Mouse (Mus musculus): ENCODE results near the gene Setdb1. TPM values are rescaled to one million over a fixed set of nuclear protein-coding genes. Genes with fewer than 3 reads are reported as not detected.

Gene Setdb1
- polyA plus RNA-seq, 1 experiment from 2014 or later, result 49.8 TPM

DNA sequence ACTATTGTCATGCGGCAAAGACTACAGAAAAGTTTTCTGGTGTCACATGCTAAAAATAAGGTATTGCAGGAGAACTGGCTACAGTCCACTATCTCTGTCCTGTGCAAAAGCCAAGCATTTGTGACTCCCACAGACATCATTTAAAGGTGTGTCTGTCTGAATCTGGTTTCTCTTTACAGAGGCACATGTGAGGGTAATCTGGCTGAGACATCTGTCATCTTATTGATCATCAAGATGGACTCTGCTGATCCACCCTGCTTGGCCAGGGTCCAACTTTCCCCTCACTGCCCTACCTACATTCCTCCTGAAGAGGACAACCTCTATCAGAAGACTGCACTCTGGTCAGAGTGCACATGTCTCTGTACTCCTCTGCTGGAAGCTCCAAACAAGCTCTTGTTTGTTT lies 79.9 kb downstream of the Setdb1 start:
- peaks cover 5% of the 10 kb centered on the region for H3K4me1 ChIP-seq
- ATAC-seq (ENCODE audit: insufficient number of reproducible peaks, insufficient read depth, low FRiP score, low TSS enrichment, low read depth), result no peak
- H3K27me3 ChIP-seq, result no peaks in the 10 kb centered on the region
- WGBS, result 96% methylated on average over 1 of the region's 1 CpGs
- 0 out of 2 replicates have a peak overlapping the region, but pooled peaks have one; percentile 11 for H3K27ac ChIP-seq
- H3K9ac ChIP-seq, result no peak overlapping the region
- H3K4me2 ChIP-seq, result no peak overlapping the region
- H3K36me3 ChIP-seq, result no peaks in the 10 kb centered on the region
- no peaks in the 10 kb centered on the region for H3K9me3 ChIP-seq
- H3K4me3 ChIP-seq, result no peak overlapping the region

DNA sequence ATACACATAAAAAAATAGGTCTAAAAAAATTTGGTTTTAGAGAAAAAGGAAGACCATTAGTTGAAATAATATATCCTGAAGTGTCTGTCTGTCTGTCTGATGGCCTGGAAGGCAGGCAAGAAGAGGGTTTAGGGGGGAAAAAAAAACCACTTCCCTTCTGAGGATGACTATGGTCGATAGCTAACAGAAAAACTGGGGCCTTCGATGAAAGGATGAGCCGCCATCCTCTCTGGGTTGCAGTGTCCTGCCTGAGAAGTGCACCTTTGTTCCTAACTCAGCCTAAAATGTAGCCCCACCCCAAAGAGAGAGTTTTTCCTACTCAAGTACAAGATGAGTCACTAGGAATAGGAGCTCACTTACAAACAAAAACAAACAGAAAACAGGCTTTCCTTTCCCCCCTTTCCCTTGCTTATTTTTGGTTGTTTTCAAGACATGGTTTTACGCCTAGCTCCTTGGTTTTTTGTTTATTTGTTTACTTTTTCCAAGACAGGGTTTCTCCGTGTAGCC lies 80.5 kb downstream of the Setdb1 start:
- H3K27ac ChIP-seq, result no peak overlapping the region
- 75% methylated on average over 5 of the region's 5 CpGs for WGBS
- no peak overlapping the region for H3K4me3 ChIP-seq
- H3K9me3 ChIP-seq, result no peaks in the 10 kb centered on the region
- H3K36me3 ChIP-seq, result no peaks in the 10 kb centered on the region
- no peak for ATAC-seq (ENCODE audit: insufficient number of reproducible peaks, insufficient read depth, low FRiP score, low TSS enrichment, low read depth)
- no peaks in the 10 kb centered on the region for H3K27me3 ChIP-seq
- H3K9ac ChIP-seq, result no peak overlapping the region
- peaks cover 5% of the 10 kb centered on the region for H3K4me1 ChIP-seq
- no peak overlapping the region for H3K4me2 ChIP-seq

DNA sequence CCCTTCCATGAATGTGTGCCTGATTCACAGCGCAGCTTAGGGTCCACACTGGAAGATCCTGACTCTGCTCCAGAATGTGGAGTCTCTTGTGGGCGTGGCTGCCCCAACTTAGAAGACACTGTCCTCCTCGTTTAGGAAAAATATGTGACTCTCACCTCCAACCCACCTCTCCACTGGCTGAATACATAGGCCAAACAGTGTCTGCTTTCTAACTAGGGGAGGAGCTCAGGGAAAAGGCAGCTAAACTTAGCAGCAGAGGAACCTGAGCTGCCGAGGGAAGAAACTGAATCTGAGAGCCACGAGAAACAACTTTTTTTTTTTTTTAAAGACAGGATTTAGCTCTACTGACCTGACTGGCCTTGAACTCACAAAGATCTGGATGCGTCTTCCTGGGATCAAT lies 81.8 kb downstream of the Setdb1 start:
- no peak overlapping the region for H3K9ac ChIP-seq
- ATAC-seq (ENCODE audit: insufficient number of reproducible peaks, insufficient read depth, low FRiP score, low TSS enrichment, low read depth), result no peak
- H3K36me3 ChIP-seq, result no peaks in the 10 kb centered on the region

DNA sequence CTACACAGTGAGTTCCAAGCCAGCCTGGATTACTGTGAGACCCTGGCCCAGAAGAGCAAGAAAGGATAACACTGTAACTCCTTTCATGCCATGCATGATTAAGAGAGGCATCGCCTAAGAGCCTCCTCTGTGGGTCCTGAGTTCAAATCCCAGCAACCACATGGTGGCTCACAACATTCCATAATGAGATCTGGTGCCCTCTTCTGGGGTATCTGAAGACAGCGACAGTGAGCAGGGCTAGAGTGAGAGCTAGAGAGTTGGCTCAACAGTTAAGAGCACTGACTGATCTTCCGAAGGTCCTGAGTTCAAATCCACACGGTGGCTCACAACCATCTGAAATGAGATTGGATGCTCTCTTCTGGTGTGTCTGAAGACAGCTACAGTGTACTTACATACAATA lies 82.5 kb downstream of the Setdb1 start:
- Histone ChIP-seq H3K9ac (no peak overlapping the region), H3K27ac (no peak overlapping the region), H3K4me2 (no peak overlapping the region), H3K4me3 (no peak overlapping the region), H3K4me1 (no peaks in the 10 kb centered on the region), H3K36me3 (peaks cover 1% of the 10 kb centered on the region; the same call in 1 of the 2 replicates), H3K27me3 (no peaks in the 10 kb centered on the region), H3K9me3 (no peaks in the 10 kb centered on the region)
- no peak for ATAC-seq (ENCODE audit: insufficient number of reproducible peaks, insufficient read depth, low FRiP score, low TSS enrichment, low read depth)
- WGBS, result 90% methylated on average over 4 of the region's 4 CpGs

More for the DNA sequence above, 81.8 kb downstream of the Setdb1 start:
- no peaks in the 10 kb centered on the region for H3K27me3 ChIP-seq
- no peaks in the 10 kb centered on the region for H3K9me3 ChIP-seq
- 67% methylated on average over 6 of the region's 6 CpGs for WGBS
- H3K4me2 ChIP-seq, result no peak overlapping the region
- no peak overlapping the region for H3K27ac ChIP-seq
- H3K4me3 ChIP-seq, result no peak overlapping the region
- H3K4me1 ChIP-seq, result no peaks in the 10 kb centered on the region

Other genes starting within 250 kb of the Setdb1 start
- 185 and 213 TPM in 2 replicates for gene Vps72, start 246.2 kb downstream of the Setdb1 start, polyA plus RNA-seq (2015; fragmentation: Nextera tagmentation; extraction: Ambion mirVana)
- gene Tmod4, start 232.7 kb downstream of the Setdb1 start, polyA plus RNA-seq (2015; fragmentation: Nextera tagmentation; extraction: Ambion mirVana), result 0.65 and 0.69 TPM in 2 replicates
- 75.2 and 81.8 TPM in 2 replicates for gene Scnm1, start 223.2 kb downstream of the Setdb1 start, polyA plus RNA-seq (2015; fragmentation: Nextera tagmentation; extraction: Ambion mirVana)
- gene Lysmd1, start 223.1 kb downstream of the Setdb1 start, polyA plus RNA-seq (2015; fragmentation: Nextera tagmentation; extraction: Ambion mirVana), result 17.0 and 19.3 TPM in 2 replicates
- gene Tnfaip8l2, start 214.8 kb downstream of the Setdb1 start, polyA plus RNA-seq (2015; fragmentation: Nextera tagmentation; extraction: Ambion mirVana), result 2.7 and 4.7 TPM in 2 replicates
- 9.4 and 10.1 TPM in 2 replicates for gene Sema6c, start 196.7 kb downstream of the Setdb1 start, polyA plus RNA-seq (2015; fragmentation: Nextera tagmentation; extraction: Ambion mirVana)
- 13.9 and 14.2 TPM in 2 replicates for gene Gabpb2, start 139.3 kb downstream of the Setdb1 start, polyA plus RNA-seq (2015; fragmentation: Nextera tagmentation; extraction: Ambion mirVana)
- 89.6 and 91.2 TPM in 2 replicates for gene Cdc42se1, start 128.5 kb downstream of the Setdb1 start, polyA plus RNA-seq (2015; fragmentation: Nextera tagmentation; extraction: Ambion mirVana)
- 18.8 and 20.3 TPM in 2 replicates for gene Mllt11, start 125.0 kb downstream of the Setdb1 start, polyA plus RNA-seq (2015; fragmentation: Nextera tagmentation; extraction: Ambion mirVana)
- 0.46 and 0.61 TPM in 2 replicates for gene Gm128, start 115.6 kb downstream of the Setdb1 start, polyA plus RNA-seq (2015; fragmentation: Nextera tagmentation; extraction: Ambion mirVana)
- 4.9 and 6.2 TPM in 2 replicates for gene Bnipl, start 106.0 kb downstream of the Setdb1 start, polyA plus RNA-seq (2015; fragmentation: Nextera tagmentation; extraction: Ambion mirVana)
- gene Mindy1, start 75.9 kb downstream of the Setdb1 start, polyA plus RNA-seq (2015; fragmentation: Nextera tagmentation; extraction: Ambion mirVana), result 41.4 and 42.9 TPM in 2 replicates
- gene Prune1, start 75.1 kb downstream of the Setdb1 start, polyA plus RNA-seq (2015; fragmentation: Nextera tagmentation; extraction: Ambion mirVana), result 21.6 and 23.5 TPM in 2 replicates
- gene Anxa9, start 50.0 kb downstream of the Setdb1 start, polyA plus RNA-seq (2015; fragmentation: Nextera tagmentation; extraction: Ambion mirVana), result 1.7 and 2.4 TPM in 2 replicates
- 168 and 170 TPM in 2 replicates for gene Cers2, start 42.4 kb downstream of the Setdb1 start, polyA plus RNA-seq (2015; fragmentation: Nextera tagmentation; extraction: Ambion mirVana)
- 0.39 TPM in 1 of 2 replicates, not detected in the other for gene 4930558C23Rik, start 45.6 kb upstream of the Setdb1 start, polyA plus RNA-seq (2015; fragmentation: Nextera tagmentation; extraction: Ambion mirVana)
- gene Arnt, start 77.2 kb upstream of the Setdb1 start, polyA plus RNA-seq (2015; fragmentation: Nextera tagmentation; extraction: Ambion mirVana), result 53.2 and 60.8 TPM in 2 replicates
- gene Ctsk, start 142.1 kb upstream of the Setdb1 start, polyA plus RNA-seq (2015; fragmentation: Nextera tagmentation; extraction: Ambion mirVana), result 37.9 and 41.4 TPM in 2 replicates
- gene Ctss, start 169.6 kb upstream of the Setdb1 start, polyA plus RNA-seq (2015; fragmentation: Nextera tagmentation; extraction: Ambion mirVana), result 11.8 and 12.6 TPM in 2 replicates
- gene Hormad1, start 202.5 kb upstream of the Setdb1 start, polyA plus RNA-seq (2015; fragmentation: Nextera tagmentation; extraction: Ambion mirVana), result not detected in 2 replicates
- 30.2 and 32.3 TPM in 2 replicates for gene Golph3l, start 231.7 kb upstream of the Setdb1 start, polyA plus RNA-seq (2015; fragmentation: Nextera tagmentation; extraction: Ambion mirVana)